Mouse (Mus musculus): ENCODE results near the gene Wasf2.

DNA sequence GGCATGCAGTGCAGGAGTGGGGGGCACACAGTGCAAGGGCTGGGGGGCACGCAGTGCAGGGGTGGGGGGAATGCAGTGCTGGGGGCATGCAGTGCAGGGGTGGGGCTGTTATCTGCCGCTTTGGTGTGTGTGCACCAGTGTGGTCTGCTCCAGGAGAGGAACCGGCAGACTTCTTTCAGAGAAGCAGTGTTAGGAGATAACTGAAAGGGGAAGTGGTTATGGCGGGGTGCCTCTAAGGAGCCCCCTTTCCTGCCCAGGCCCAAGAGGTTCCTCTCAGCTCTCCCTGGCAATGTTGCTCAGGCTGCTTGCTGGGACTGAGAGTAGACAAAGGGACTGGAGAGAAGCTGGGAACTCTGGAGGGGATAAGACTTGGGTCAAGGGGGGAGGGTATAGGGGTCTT lies 107.6 kb downstream of the Wasf2 start:
- TF ChIP-seq CTCF (IDR thresholded peaks at IDR 0.05; ENCODE audit: extremely low read depth, insufficient read depth, low read length), result no peak
- TF ChIP-seq POLR2A (IDR thresholded peaks at IDR 0.05; ENCODE audit: extremely low read depth, insufficient read depth, low read length), result no peak

Measured in cortical plate, adult 2 months (tissue).